Mouse (Mus musculus): ENCODE results near the gene Wdr75. TPM values are rescaled to one million over a fixed set of nuclear protein-coding genes. Genes with fewer than 3 reads are reported as not detected.

Wdr75 gene
- 54.8 TPM for polyA plus RNA-seq (2014; fragmentation: Illumina TruSeq; extraction: RNeasy Lipid Tissue Mini Kit (QIAGEN cat#74804); ENCODE audit: low read depth, low replicate concordance)

GRCm38 (mm10) chr1:45794969-45795908 lies at the start of gene Wdr75:
TSS of gene Wdr75 (plus strand) at chr1:45795166.

Other genes starting within 250 kb of the Wdr75 start
- not detected for gene Gm5269, start 95.1 kb downstream of the Wdr75 start, polyA plus RNA-seq (2014; fragmentation: Illumina TruSeq; extraction: RNeasy Lipid Tissue Mini Kit (QIAGEN cat#74804); ENCODE audit: low read depth, low replicate concordance)
- gene Slc40a1, start 131.4 kb downstream of the Wdr75 start, polyA plus RNA-seq (2014; fragmentation: Illumina TruSeq; extraction: RNeasy Lipid Tissue Mini Kit (QIAGEN cat#74804); ENCODE audit: low read depth, low replicate concordance): 154 TPM

Measured in kidney, adult 10 weeks (tissue).